Mouse (Mus musculus) CH12.LX (cell line): Measurements from ENCODE around the gene P2ry1. TPM values are rescaled to one million over a fixed set of nuclear protein-coding genes. Genes with fewer than 3 reads are reported as not detected.

Experiments used
- DNase-seq: peaks from one replicate; pipeline ENCODE4 v3.0.0-alpha.2; 2013; ENCODE audit errors: extremely low read depth
- H3K27ac ChIP-seq: 2 replicates; pipeline ENCODE4 v1.5.1; 2012; ENCODE audit warnings: low read depth, mild to moderate bottlenecking, control low read depth, moderate library complexity; ENCODE audit not compliant: insufficient read depth
- H3K27me3 ChIP-seq: replicated peaks from 2 replicates; pipeline ENCODE3; 2012; ENCODE audit warnings: inconsistent platforms
- H3K36me3 ChIP-seq, 2 experiments: replicated peaks in 1 of 2; 2 replicates each; pipeline versions ENCODE3 to v1.6.1; 2012; ENCODE audit warnings: inconsistent platforms in 1 of 2, low read length in 1 of 2, mild to moderate bottlenecking in 1 of 2, mixed read lengths in 1 of 2, moderate library complexity in 1 of 2; ENCODE audit not compliant: control insufficient read depth in 1 of 2, insufficient read depth in 1 of 2
- H3K4me1 ChIP-seq, 2 experiments: 2 replicates each; pipeline ENCODE4 v1.6.1; 2012; ENCODE audit warnings: inconsistent platforms in 1 of 2, moderate library complexity in 1 of 2; ENCODE audit not compliant: insufficient read depth in 2 of 2, control insufficient read depth in 1 of 2
- H3K4me2 ChIP-seq: 2 replicates; pipeline ENCODE4 v1.6.1; 2012; ENCODE audit warnings: low read depth, mild to moderate bottlenecking, control low read depth; ENCODE audit not compliant: poor library complexity, insufficient read depth, severe bottlenecking
- H3K4me3 ChIP-seq, 3 experiments: fragments of 150-350 bp in 1 of 3; sonication (generic) in 1 of 3; replicated peaks in 1 of 3; 2 replicates each; pipeline versions ENCODE3 to v1.5.1; 2011 to 2012; ENCODE audit warnings: low read depth in 2 of 3, low read length in 2 of 3, mild to moderate bottlenecking in 2 of 3, moderate library complexity in 2 of 3, control low read depth in 1 of 3, improper control_type of control experiment in 1 of 3, inconsistent platforms in 1 of 3, mixed read lengths in 1 of 3; ENCODE audit not compliant: poor library complexity in 1 of 3
- H3K79me2 ChIP-seq: replicated peaks from 2 replicates; pipeline ENCODE4 v1.6.1; 2012; ENCODE audit warnings: mild to moderate bottlenecking, moderate library complexity; ENCODE audit not compliant: control insufficient read depth, poor library complexity, insufficient read depth, severe bottlenecking; ENCODE audit errors: extremely low read depth
- H3K9ac ChIP-seq: 2 replicates; pipeline ENCODE4 v1.6.1; 2012; ENCODE audit warnings: low read depth, mild to moderate bottlenecking, control low read depth, moderate library complexity; ENCODE audit not compliant: insufficient read depth
- H3K9me3 ChIP-seq: replicated peaks from 2 replicates; pipeline ENCODE3; 2012; ENCODE audit warnings: low read length, inconsistent platforms, mixed read lengths
- CHD1 ChIP-seq: IDR thresholded peaks from 2 replicates; pipeline ENCODE4 v1.6.1; 2012; ENCODE audit warnings: low read depth, low read length, improper control_type of control experiment, inconsistent platforms
- ELF1 ChIP-seq: IDR thresholded peaks from 2 replicates; pipeline ENCODE4 v1.6.1; 2014; ENCODE audit warnings: low read depth, mild to moderate bottlenecking, inconsistent platforms, low read length, improper control_type of control experiment
- ETS1 ChIP-seq: conservative IDR thresholded peaks from 2 replicates; pipeline ENCODE4 v1.6.1; 2012; ENCODE audit warnings: low read depth, mild to moderate bottlenecking, inconsistent platforms, low read length, improper control_type of control experiment, moderate library complexity
- GABPA ChIP-seq: IDR thresholded peaks from 2 replicates; pipeline ENCODE4 v1.6.1; 2012; ENCODE audit warnings: low read depth, low read length, improper control_type of control experiment, inconsistent platforms; ENCODE audit not compliant: insufficient replicate concordance
- HCFC1 ChIP-seq: IDR thresholded peaks from 2 replicates; pipeline ENCODE4 v1.6.1; 2012; ENCODE audit warnings: low read depth, mild to moderate bottlenecking, inconsistent platforms, low read length, improper control_type of control experiment
- JUN ChIP-seq: IDR thresholded peaks from 2 replicates; pipeline ENCODE4 v1.6.1; 2011; ENCODE audit warnings: low read depth, mild to moderate bottlenecking, low read length, improper control_type of control experiment, moderate library complexity; ENCODE audit not compliant: insufficient read depth
- JUND ChIP-seq: conservative IDR thresholded peaks from 2 replicates; pipeline ENCODE4 v1.6.1; 2011; ENCODE audit warnings: low read depth, low read length, improper control_type of control experiment
- KAT2A ChIP-seq: IDR thresholded peaks from 2 replicates; pipeline ENCODE4 v1.6.1; 2012; ENCODE audit warnings: low read length, improper control_type of control experiment, inconsistent platforms; ENCODE audit not compliant: insufficient replicate concordance
- MAFK ChIP-seq: IDR thresholded peaks from 2 replicates; pipeline ENCODE4 v1.6.1; 2011; ENCODE audit warnings: low read length, improper control_type of control experiment; ENCODE audit not compliant: insufficient replicate concordance
- MAX ChIP-seq: IDR thresholded peaks from 2 replicates; pipeline ENCODE4 v1.6.1; 2011; ENCODE audit warnings: low read length, improper control_type of control experiment
- MEF2A ChIP-seq: IDR thresholded peaks from 2 replicates; pipeline ENCODE4 v1.6.1; 2014; ENCODE audit warnings: low read depth, mild to moderate bottlenecking, inconsistent platforms, low read length, improper control_type of control experiment, borderline replicate concordance
- MXI1 ChIP-seq: IDR thresholded peaks from 2 replicates; pipeline ENCODE4 v1.6.1; 2011; ENCODE audit warnings: mild to moderate bottlenecking, low read depth, low read length, improper control_type of control experiment
- PAX5 ChIP-seq: IDR thresholded peaks from 2 replicates; pipeline ENCODE4 v1.6.1; 2012; ENCODE audit warnings: low read length, inconsistent platforms, mixed read lengths
- POLR2A ChIP-seq: IDR thresholded peaks from 2 replicates; pipeline ENCODE4 v1.6.1; 2011; ENCODE audit warnings: low read depth, mild to moderate bottlenecking, improper control_type of control experiment, low read length
- RAD21 ChIP-seq: IDR thresholded peaks from 2 replicates; pipeline ENCODE4 v1.6.1; 2011; ENCODE audit warnings: low read depth, mild to moderate bottlenecking, low read length, improper control_type of control experiment, moderate library complexity
- SIN3A ChIP-seq: IDR thresholded peaks from 2 replicates; pipeline ENCODE4 v1.6.1; 2012; ENCODE audit warnings: low read length, improper control_type of control experiment, inconsistent platforms
- SMC3 ChIP-seq: IDR thresholded peaks from 2 replicates; pipeline ENCODE4 v1.6.1; 2011; ENCODE audit warnings: low read depth, low read length, improper control_type of control experiment
- TCF12 ChIP-seq: IDR thresholded peaks from 2 replicates; pipeline ENCODE4 v1.6.1; 2014; ENCODE audit warnings: low read depth, mild to moderate bottlenecking, inconsistent platforms, low read length, improper control_type of control experiment
- UBTF ChIP-seq: IDR thresholded peaks from 2 replicates; pipeline ENCODE4 v1.6.1; 2012; ENCODE audit warnings: low read depth, mild to moderate bottlenecking, inconsistent platforms, low read length, improper control_type of control experiment, moderate library complexity
- USF2 ChIP-seq: conservative IDR thresholded peaks from 2 replicates; pipeline ENCODE4 v1.6.1; 2011; ENCODE audit warnings: low read depth, low read length, improper control_type of control experiment
- ZKSCAN1 ChIP-seq: IDR thresholded peaks from 2 replicates; pipeline ENCODE4 v1.6.1; 2012; ENCODE audit warnings: low read depth, inconsistent platforms, low read length, improper control_type of control experiment, borderline replicate concordance
- ZMIZ1 ChIP-seq: IDR thresholded peaks from 2 replicates; pipeline ENCODE4 v1.6.1; 2012; ENCODE audit warnings: low read depth, mild to moderate bottlenecking, inconsistent platforms, low read length, improper control_type of control experiment
- dilution Hi-C: fragments of 300-500 bp; cut with MboI; formaldehyde crosslinking; loops from 2 replicates; pipeline ENCODE4 v1.14.3; 2020; ENCODE audit warnings: low sequenced_read_pairs; ENCODE audit not compliant: extremely low pct_unique_long_range_greater_than_20kb, extremely low pct_ligation_motif_present
- in situ Hi-C: fragments of 300-500 bp; cut with MboI; formaldehyde crosslinking; loops from 3 replicates; pipeline ENCODE4 v1.14.3; 2019; ENCODE audit warnings: low sequenced_read_pairs, low pct_ligation_motif_present, low pct_unique_long_range_greater_than_20kb, mixed read lengths
- polyA plus RNA-seq: library from polyadenylated mRNA; unstranded; fragments of >175 nt; gene quantifications from 2 replicates; pipeline ENCODE4 v1.2.1, GENCODE M21; 2012; ENCODE audit warnings: low read depth; ENCODE audit not compliant: insufficient read length
- total RNA-seq, 2 experiments: library from RNA; depleted of rRNA; stranded (reverse); fragments of 300-350 nt in 1 of 2; fragments of >200 nt in 1 of 2; gene quantifications; 2 replicates each; pipeline ENCODE4 v1.2.3; 2012 to 2014

Gene P2ry1
- total and polyA plus RNA-seq, 3 experiments, result not detected

- no peaks in the 10 kb centered on the region for H3K36me3 ChIP-seq
- no peak overlapping the region for H3K4me3 ChIP-seq
- no peak overlapping the region for H3K27ac ChIP-seq
- in situ Hi-C loops (no loop called here), dilution Hi-C loops (no loop called here)
- H3K9ac ChIP-seq, result no peak overlapping the region
- TF ChIP-seq SMC3 (no peak), GABPA (no peak), HCFC1 (no peak), ZKSCAN1 (no peak), CHD1 (no peak), SIN3A (no peak), MAFK (no peak), MXI1 (no peak), KAT2A (no peak), POLR2A (no peak), JUND (no peak), PAX5 (no peak), USF2 (no peak), ELF1 (no peak), MEF2A (no peak), ZMIZ1 (no peak), ETS1 (no peak), UBTF (no peak), TCF12 (no peak)
- peaks cover 0 to 3% of the 10 kb centered on the region in 2 experiments; a peak in 1 of 4 replicates for H3K4me1 ChIP-seq
- no peaks in the 10 kb centered on the region for H3K79me2 ChIP-seq
- DNase-seq, result no peak
- no peaks in the 10 kb centered on the region for H3K27me3 ChIP-seq
- no peak overlapping the region for H3K4me2 ChIP-seq
- H3K9me3 ChIP-seq, result no peaks in the 10 kb centered on the region
Measured at GRCm38 (mm10) chr3:61011660-61012059, 9.1 kb downstream of the P2ry1 start.

DNA sequence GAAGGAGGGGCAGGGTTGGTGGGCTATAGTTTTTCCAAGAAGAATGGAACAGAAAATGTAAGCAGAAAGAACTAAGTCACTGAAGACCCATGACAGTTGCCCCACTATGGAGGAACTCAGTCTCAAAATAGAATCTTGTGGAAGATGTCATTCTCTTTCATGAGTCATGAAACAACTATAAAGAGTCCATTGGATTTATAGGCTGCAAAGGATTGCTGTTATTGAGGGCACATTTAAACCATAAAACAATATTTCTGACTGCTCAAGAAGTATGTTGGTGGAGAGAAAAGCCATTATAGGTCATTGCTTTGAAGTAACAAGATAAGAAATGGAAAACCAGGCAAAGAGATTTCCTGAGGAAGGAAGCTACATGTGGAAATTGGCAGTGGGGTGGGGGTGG is 10.0 kb downstream of the P2ry1 start:
- Histone ChIP-seq H3K27ac (no peak overlapping the region), H3K36me3 (no peaks in the 10 kb centered on the region), H3K9me3 (no peaks in the 10 kb centered on the region), H3K4me3 (no peak overlapping the region), H3K4me1 (peaks cover 0 to 6% of the 10 kb centered on the region in 2 experiments; a peak in 1 of 4 replicates), H3K9ac (no peak overlapping the region), H3K27me3 (no peaks in the 10 kb centered on the region), H3K4me2 (no peak overlapping the region), H3K79me2 (no peaks in the 10 kb centered on the region)
- dilution Hi-C loops, result no loop called here
- in situ Hi-C loops, result no loop called here
- DNase-seq, result no peak
- no peak for TF ChIP-seq GABPA
- TF ChIP-seq JUN, result no peak
- no peak for TF ChIP-seq RAD21
- no peak for TF ChIP-seq MAX
- TF ChIP-seq, all 38 proteins: peak for 0
